Mouse (Mus musculus): ENCODE data around the gene Arid5a.

DNA sequence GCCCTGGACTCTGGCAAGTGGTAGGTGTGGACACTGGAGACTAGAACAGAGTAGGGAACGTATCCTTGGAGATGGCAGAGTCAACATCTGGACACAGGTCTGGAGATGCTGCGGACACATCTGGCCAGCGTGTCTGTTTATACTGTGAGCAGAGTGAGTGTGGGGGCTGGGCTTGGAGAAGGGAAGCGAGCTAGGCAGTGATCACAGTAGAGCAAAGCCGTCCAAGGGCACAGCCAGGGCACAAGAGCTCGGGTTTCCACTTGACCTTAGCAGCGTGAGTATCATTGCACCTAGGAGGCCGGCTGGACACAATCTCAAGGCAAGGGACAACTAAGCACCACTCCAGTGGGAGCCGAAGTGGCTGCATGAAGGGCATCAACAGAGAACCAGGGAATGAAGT is 15.5 kb downstream of the Arid5a start:
- no peak for TF ChIP-seq HCFC1 (IDR thresholded peaks at IDR 0.05; ENCODE audit: borderline replicate concordance, insufficient read depth, low read length)
- no peak for TF ChIP-seq MAFK (IDR thresholded peaks at IDR 0.05; ENCODE audit: insufficient read depth, low read depth, low read length)
- TF ChIP-seq ZC3H11A (IDR thresholded peaks at IDR 0.05; ENCODE audit: borderline replicate concordance, low read depth, low read length), result no peak
- no peak for TF ChIP-seq ZNF384 (IDR thresholded peaks at IDR 0.05; ENCODE audit: low read depth, low read length)

All from ES-E14 (cell line).